Mouse (Mus musculus) heart, postnatal 0 days (tissue): ENCODE data around the gene 6330409D20Rik.

Source experiments
- CTCF ChIP-seq: IDR thresholded peaks from 2 replicates; pipeline ENCODE4 v1.5.1; 2016; ENCODE audit warnings: antibody characterized with exemption, control low read depth, low read depth
- EP300 ChIP-seq: IDR thresholded peaks from 2 replicates; pipeline ENCODE4 v1.6.1; 2016; ENCODE audit warnings: antibody characterized with exemption, low read depth

DNA sequence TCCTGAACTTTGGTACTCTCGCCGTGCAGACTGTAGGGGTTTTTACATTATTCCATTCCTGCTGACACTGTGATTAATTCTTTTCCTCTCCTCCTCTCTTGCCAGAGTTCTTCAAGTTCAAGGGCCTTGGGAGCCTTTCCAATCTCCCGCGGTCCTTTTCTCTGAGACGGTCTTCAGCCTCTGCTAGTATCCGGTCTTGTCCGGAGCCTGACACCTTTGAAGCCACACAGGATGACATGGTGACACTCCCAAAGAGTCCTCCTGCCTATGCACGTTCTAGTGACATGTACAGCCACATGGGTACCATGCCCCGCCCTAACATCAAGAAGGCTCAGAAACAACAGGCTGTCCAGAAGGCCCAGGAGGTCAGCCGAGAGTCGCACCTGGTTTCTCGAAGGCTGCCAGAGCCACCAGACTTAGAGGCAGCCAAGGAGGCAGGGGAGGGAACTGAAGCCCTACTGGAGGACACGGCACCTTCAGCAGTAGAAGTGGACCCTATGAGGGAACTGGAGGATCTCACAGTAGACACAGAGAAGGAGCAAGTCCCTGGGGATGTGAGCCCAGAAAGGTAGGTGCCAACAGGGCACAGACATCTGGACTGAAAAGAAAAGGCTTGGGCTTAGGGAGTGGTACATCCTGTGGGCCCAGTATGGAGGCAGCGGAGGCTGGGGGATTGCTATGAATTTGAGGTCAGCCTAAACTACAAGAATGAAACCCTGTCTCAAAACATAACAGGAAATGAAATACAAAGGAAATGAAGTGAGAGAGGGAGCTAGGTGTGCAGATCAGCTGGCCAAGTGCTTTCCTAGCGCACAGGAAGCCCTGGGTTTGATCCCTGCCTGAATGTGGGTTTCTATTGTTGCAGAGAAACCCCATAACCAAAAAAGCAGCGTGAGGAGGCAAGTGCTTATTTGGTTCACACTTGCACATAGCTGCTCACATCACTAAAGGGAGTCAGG lies 15.7 kb downstream of the 6330409D20Rik start:
- TF ChIP-seq CTCF = no peak
- no peak for TF ChIP-seq EP300
